Mouse (Mus musculus) limb, embryonic 15.5 days (tissue): Measurements from ENCODE around the gene Paqr5. TPM values are rescaled to one million over a fixed set of nuclear protein-coding genes. Genes with fewer than 3 reads are reported as not detected.

Experiments used
- ATAC-seq: fragments of 200-750 bp; cut with Nextera tagmentation; 2 replicates; pipeline ENCODE4 v1.8.0; 2017; ENCODE audit warnings: low read depth, moderate TSS enrichment; ENCODE audit not compliant: insufficient number of reproducible peaks, low FRiP score, low TSS enrichment
- H3K27ac ChIP-seq: fragments of 300-500 bp; sonication (generic); 2 replicates; pipeline ENCODE4 v1.5.1; 2015; ENCODE audit warnings: moderate library complexity, mild to moderate bottlenecking, inconsistent platforms
- H3K27me3 ChIP-seq: fragments of 300-500 bp; sonication (generic); 2 replicates; pipeline ENCODE4 v1.6.1; 2015; ENCODE audit warnings: inconsistent platforms
- H3K36me3 ChIP-seq: fragments of 300-500 bp; sonication (generic); 2 replicates; pipeline ENCODE4 v1.6.1; 2015; ENCODE audit warnings: inconsistent platforms
- H3K4me1 ChIP-seq: fragments of 300-500 bp; sonication (generic); 2 replicates; pipeline ENCODE4 v1.6.1; 2015; ENCODE audit warnings: inconsistent platforms
- H3K4me2 ChIP-seq: fragments of 300-500 bp; sonication (generic); 2 replicates; pipeline ENCODE4 v1.6.1; 2015; ENCODE audit warnings: mild to moderate bottlenecking, inconsistent platforms
- H3K4me3 ChIP-seq: fragments of 300-500 bp; sonication (generic); 2 replicates; pipeline ENCODE4 v1.5.1; 2015; ENCODE audit warnings: mild to moderate bottlenecking, inconsistent platforms
- H3K9ac ChIP-seq: fragments of 300-500 bp; sonication (generic); 2 replicates; pipeline ENCODE4 v1.6.1; 2015; ENCODE audit warnings: inconsistent platforms
- H3K9me3 ChIP-seq: fragments of 300-500 bp; sonication (generic); 2 replicates; pipeline ENCODE4 v1.6.1; 2016; ENCODE audit warnings: inconsistent platforms
- WGBS: fragments of 180-500 bp; shearing (Covaris S2); methylation state at CpG from one replicate; pipeline ENCODE4 v1.1.7; 2015; 5-methylcytosine and 5-hydroxymethylcytosine counted together
- polyA plus RNA-seq: library from polyadenylated mRNA; unstranded; fragments of >200 nt; fragmentation: Nextera tagmentation; extraction: Ambion mirVana; gene quantifications from 2 replicates; pipeline ENCODE4 v1.2.1, GENCODE M21; 2015

Paqr5 gene
- 23.0 and 24.0 TPM in 2 replicates for polyA plus RNA-seq

GRCm38 (mm10) chr9:62026600-62026999 is at the start of gene Paqr5:
TSS of gene Paqr5 (minus strand) at chr9:62026856.
- peak within 1 kb of the TSS; percentile 28; the same call in 1 of the 2 replicates for H3K9ac ChIP-seq
- H3K27me3 ChIP-seq = peaks cover 31% of the 10 kb centered on the region
- H3K27ac ChIP-seq = no peak within 1 kb of the TSS

GRCm38 (mm10) chr9:62062234-62062633 is 35.6 kb upstream of the Paqr5 start:
- no peaks in the 10 kb centered on the region for H3K9me3 ChIP-seq
- H3K27ac ChIP-seq = no peak overlapping the region
- H3K4me1 ChIP-seq = no peaks in the 10 kb centered on the region
- H3K27me3 ChIP-seq = no peaks in the 10 kb centered on the region
- no peak for ATAC-seq
- WGBS = 93% methylated on average over 3 of the region's 3 CpGs
- H3K4me2 ChIP-seq = no peak overlapping the region
- no peak overlapping the region for H3K9ac ChIP-seq
- no peaks in the 10 kb centered on the region; the same call in 1 of the 2 replicates for H3K36me3 ChIP-seq
- no peak overlapping the region for H3K4me3 ChIP-seq

More at GRCm38 (mm10) chr9:62026600-62026999, at the start of gene Paqr5:
- under 1% methylated on average over 31 of the region's 32 CpGs for WGBS
- Histone ChIP-seq H3K9me3 (no peaks in the 10 kb centered on the region), H3K36me3 (no peaks in the 10 kb centered on the region), H3K4me1 (peaks cover 9% of the 10 kb centered on the region), H3K4me3 (peak within 1 kb of the TSS; percentile 44), H3K4me2 (peak within 1 kb of the TSS; percentile 91)
- 0 out of 2 replicates have a peak, but pooled peaks have one; percentile 37 for ATAC-seq

- H3K4me2 ChIP-seq = no peak overlapping the region
- 94% methylated on average over 2 of the region's 2 CpGs for WGBS
- H3K27me3 ChIP-seq = no peaks in the 10 kb centered on the region
- no peak overlapping the region for H3K9ac ChIP-seq
- no peaks in the 10 kb centered on the region for H3K4me1 ChIP-seq
- no peak for ATAC-seq
- no peaks in the 10 kb centered on the region for H3K9me3 ChIP-seq
- H3K4me3 ChIP-seq = no peak overlapping the region
- H3K27ac ChIP-seq = no peak overlapping the region
- H3K36me3 ChIP-seq = no peaks in the 10 kb centered on the region; the same call in 1 of the 2 replicates
Observed at GRCm38 (mm10) chr9:62060431-62060830, 33.8 kb upstream of the Paqr5 start.

GRCm38 (mm10) chr9:62059941-62060340 is 33.3 kb upstream of the Paqr5 start:
- 63% methylated on average over 11 of the region's 11 CpGs for WGBS
- H3K9ac ChIP-seq = no peak overlapping the region
- no peaks in the 10 kb centered on the region for H3K4me1 ChIP-seq
- no peaks in the 10 kb centered on the region; the same call in 1 of the 2 replicates for H3K36me3 ChIP-seq
- H3K27me3 ChIP-seq = no peaks in the 10 kb centered on the region
- H3K4me3 ChIP-seq = no peak overlapping the region
- H3K4me2 ChIP-seq = no peak overlapping the region
- ATAC-seq = no peak
- H3K27ac ChIP-seq = no peak overlapping the region
- H3K9me3 ChIP-seq = no peaks in the 10 kb centered on the region

- no peak for ATAC-seq
- Histone ChIP-seq H3K9ac (no peak overlapping the region), H3K9me3 (no peaks in the 10 kb centered on the region), H3K4me1 (no peaks in the 10 kb centered on the region), H3K36me3 (no peaks in the 10 kb centered on the region; the same call in 1 of the 2 replicates), H3K4me2 (no peak overlapping the region), H3K27me3 (no peaks in the 10 kb centered on the region), H3K27ac (no peak overlapping the region), H3K4me3 (no peak overlapping the region)
- WGBS = 79% methylated on average over 7 of the region's 7 CpGs
Observed at GRCm38 (mm10) chr9:62057881-62058506, 31.3 kb upstream of the Paqr5 start.

- Histone ChIP-seq H3K27me3 (no peaks in the 10 kb centered on the region), H3K4me1 (no peaks in the 10 kb centered on the region), H3K4me2 (no peak overlapping the region), H3K4me3 (no peak overlapping the region), H3K9ac (no peak overlapping the region), H3K27ac (no peak overlapping the region), H3K9me3 (no peaks in the 10 kb centered on the region), H3K36me3 (no peaks in the 10 kb centered on the region; the same call in 1 of the 2 replicates)
- 77% methylated on average over 2 of the region's 2 CpGs for WGBS
- ATAC-seq = no peak
Observed at GRCm38 (mm10) chr9:62056206-62056605, 29.6 kb upstream of the Paqr5 start.

- 49% methylated on average over 4 of the region's 4 CpGs for WGBS
- Histone ChIP-seq H3K27me3 (no peaks in the 10 kb centered on the region), H3K9ac (no peak overlapping the region), H3K4me2 (no peak overlapping the region), H3K4me1 (no peaks in the 10 kb centered on the region), H3K4me3 (no peak overlapping the region), H3K36me3 (no peaks in the 10 kb centered on the region), H3K9me3 (no peaks in the 10 kb centered on the region), H3K27ac (no peak overlapping the region)
- no peak for ATAC-seq
Observed at GRCm38 (mm10) chr9:62050801-62051200, 24.1 kb upstream of the Paqr5 start.

- 66% methylated on average over 8 of the region's 8 CpGs for WGBS
- Histone ChIP-seq H3K9me3 (no peaks in the 10 kb centered on the region), H3K27me3 (no peaks in the 10 kb centered on the region), H3K36me3 (no peaks in the 10 kb centered on the region), H3K9ac (no peak overlapping the region), H3K4me3 (no peak overlapping the region), H3K4me1 (no peaks in the 10 kb centered on the region), H3K4me2 (no peak overlapping the region), H3K27ac (no peak overlapping the region)
- ATAC-seq = no peak
Observed at GRCm38 (mm10) chr9:62049166-62049565, 22.5 kb upstream of the Paqr5 start.

- H3K9me3 ChIP-seq = no peaks in the 10 kb centered on the region
- peaks cover 3% of the 10 kb centered on the region for H3K4me1 ChIP-seq
- 86% methylated on average over 3 of the region's 3 CpGs for WGBS
- no peak overlapping the region for H3K4me3 ChIP-seq
- H3K27ac ChIP-seq = no peak overlapping the region
- no peak overlapping the region for H3K4me2 ChIP-seq
- no peak for ATAC-seq
- no peak overlapping the region for H3K9ac ChIP-seq
- no peaks in the 10 kb centered on the region for H3K36me3 ChIP-seq
- no peaks in the 10 kb centered on the region for H3K27me3 ChIP-seq
Observed at GRCm38 (mm10) chr9:62042167-62042566, 15.5 kb upstream of the Paqr5 start.

GRCm38 (mm10) chr9:62040008-62040608 is 13.5 kb upstream of the Paqr5 start:
- H3K4me3 ChIP-seq = peak overlapping the region; percentile 6; the same call in 1 of the 2 replicates

GRCm38 (mm10) chr9:62035806-62036205 is 9.2 kb upstream of the Paqr5 start:
- Histone ChIP-seq H3K9ac (no peak overlapping the region), H3K36me3 (no peaks in the 10 kb centered on the region), H3K27ac (no peak overlapping the region), H3K4me1 (peaks cover 3% of the 10 kb centered on the region), H3K4me3 (no peak overlapping the region), H3K27me3 (no peaks in the 10 kb centered on the region), H3K9me3 (no peaks in the 10 kb centered on the region), H3K4me2 (no peak overlapping the region)
- no peak for ATAC-seq
- 85% methylated on average over 1 of the region's 1 CpGs for WGBS

More at GRCm38 (mm10) chr9:62040008-62040608, 13.5 kb upstream of the Paqr5 start:
- Histone ChIP-seq H3K9me3 (no peaks in the 10 kb centered on the region), H3K9ac (no peak overlapping the region), H3K27me3 (no peaks in the 10 kb centered on the region), H3K27ac (no peak overlapping the region), H3K4me1 (peaks cover 3% of the 10 kb centered on the region), H3K4me2 (peak overlapping the region; percentile 22; the same call in 1 of the 2 replicates), H3K36me3 (no peaks in the 10 kb centered on the region)
- no peak for ATAC-seq
- 6% methylated on average over 20 of the region's 20 CpGs for WGBS

GRCm38 (mm10) chr9:62032206-62032605 is 5.5 kb upstream of the Paqr5 start:
- ATAC-seq = no peak
- Histone ChIP-seq H3K4me2 (no peak overlapping the region), H3K9ac (no peak overlapping the region), H3K4me3 (no peak overlapping the region), H3K27ac (no peak overlapping the region), H3K27me3 (peaks cover 3% of the 10 kb centered on the region), H3K36me3 (no peaks in the 10 kb centered on the region), H3K9me3 (no peaks in the 10 kb centered on the region), H3K4me1 (no peaks in the 10 kb centered on the region)
- 87% methylated on average over 3 of the region's 3 CpGs for WGBS
